Mouse (Mus musculus): ENCODE measurements at regions not wholly inside any gene's neighbourhood (a gene's known extent, or its start where the extent isn't known, plus 50 kb on each side); places are given as distances from the start of the nearest gene placed in this dataset.

- no peak for ATAC-seq (replicated peaks in 1 of 2; ENCODE audit: insufficient read depth in 1 of 2, low FRiP score in 2 of 2, low TSS enrichment in 1 of 2, low read depth in 1 of 2, poor library complexity in 2 of 2, severe bottlenecking in 2 of 2)
These were observed 60.8 kb upstream of the E2f3 start for GRCm38 (mm10) chr13:30046504-30047169.

- no peak for ATAC-seq (replicated peaks in 1 of 2; ENCODE audit: insufficient read depth in 1 of 2, low FRiP score in 2 of 2, low TSS enrichment in 1 of 2, low read depth in 1 of 2, poor library complexity in 2 of 2, severe bottlenecking in 2 of 2)
These were observed 60.2 kb upstream of the E2f3 start for GRCm38 (mm10) chr13:30046061-30046460.

- 0 out of 4 replicates have a peak, but pooled peaks of 1 of the 2 experiments have one; percentile 10 for ATAC-seq (replicated peaks in 1 of 2; ENCODE audit: insufficient read depth in 1 of 2, low FRiP score in 2 of 2, low TSS enrichment in 1 of 2, low read depth in 1 of 2, poor library complexity in 2 of 2, severe bottlenecking in 2 of 2)
These were observed 59.4 kb upstream of the E2f3 start for GRCm38 (mm10) chr13:30045225-30045624.

- no peak for ATAC-seq (replicated peaks in 1 of 2; ENCODE audit: insufficient read depth in 1 of 2, low FRiP score in 2 of 2, low TSS enrichment in 1 of 2, low read depth in 1 of 2, poor library complexity in 2 of 2, severe bottlenecking in 2 of 2)
These were observed 58.9 kb upstream of the E2f3 start for GRCm38 (mm10) chr13:30044790-30045189.

- peak; percentile 13 to 61; a peak in 2 of 4 replicates for ATAC-seq (replicated peaks in 1 of 2; ENCODE audit: insufficient read depth in 1 of 2, low FRiP score in 2 of 2, low TSS enrichment in 1 of 2, low read depth in 1 of 2, poor library complexity in 2 of 2, severe bottlenecking in 2 of 2)
These were observed 56.9 kb upstream of the E2f3 start for GRCm38 (mm10) chr13:30042689-30043320.

GRCm38 (mm10) chr13:30041501-30042295 lies 55.8 kb upstream of the E2f3 start:
- ATAC-seq (replicated peaks in 1 of 2; ENCODE audit: insufficient read depth in 1 of 2, low FRiP score in 2 of 2, low TSS enrichment in 1 of 2, low read depth in 1 of 2, poor library complexity in 2 of 2, severe bottlenecking in 2 of 2) = peak; percentile 73 to 77

GRCm38 (mm10) chr13:30040288-30040687 lies 54.4 kb upstream of the E2f3 start:
- no peak for ATAC-seq (replicated peaks in 1 of 2; ENCODE audit: insufficient read depth in 1 of 2, low FRiP score in 2 of 2, low TSS enrichment in 1 of 2, low read depth in 1 of 2, poor library complexity in 2 of 2, severe bottlenecking in 2 of 2)

- ATAC-seq (replicated peaks in 1 of 2; ENCODE audit: insufficient read depth in 1 of 2, low FRiP score in 2 of 2, low TSS enrichment in 1 of 2, low read depth in 1 of 2, poor library complexity in 2 of 2, severe bottlenecking in 2 of 2) = no peak
These were observed 53.9 kb upstream of the E2f3 start for GRCm38 (mm10) chr13:30039791-30040190.

GRCm38 (mm10) chr13:30036561-30036960 lies 50.7 kb upstream of the E2f3 start:
- ATAC-seq (replicated peaks in 1 of 2; ENCODE audit: insufficient read depth in 1 of 2, low FRiP score in 2 of 2, low TSS enrichment in 1 of 2, low read depth in 1 of 2, poor library complexity in 2 of 2, severe bottlenecking in 2 of 2) = no peak

GRCm38 (mm10) chr13:30036071-30036470 lies 50.2 kb upstream of the E2f3 start:
- no peak for ATAC-seq (replicated peaks in 1 of 2; ENCODE audit: insufficient read depth in 1 of 2, low FRiP score in 2 of 2, low TSS enrichment in 1 of 2, low read depth in 1 of 2, poor library complexity in 2 of 2, severe bottlenecking in 2 of 2)

Data from hematopoietic stem cell, adult 5-6 weeks (primary cell).